9 mouse cellular contexts compared by ENCODE assay signal in genomic region chr7:30908992-30909431, GRCm38 (mm10). TPM values are rescaled to one million over a fixed set of nuclear protein-coding genes. Genes with fewer than 3 reads are reported as not detected.
A peak's percentile ranks its signal among the peaks of the same experiment; 100 is the strongest.
DNase-seq lines count a peak whose midpoint lies in the region; ATAC-seq and TF ChIP-seq lines count a peak whose summit lies in the region.
"Had no signal": no experiment of that assay in that cellular context is flagged by ENCODE, and none has a peak within 500 bp of the region (broad histone marks: within the 10 kb centered on the region; RNA-seq: fewer than 3 reads in every experiment).

No protein-coding gene starts in this region.

- H3K4me1 ChIP-seq in lung, postnatal 0 days (ENCODE audit: insufficient read depth, low read depth, low read length) = no peaks in the 10 kb centered on the region
- peaks cover 13% of the 10 kb centered on the region for H3K4me1 ChIP-seq in liver, embryonic 15.5 days (replicated peaks)
- no peaks in the 10 kb centered on the region; the same call in 1 of the 2 replicates for H3K4me1 ChIP-seq in stomach, embryonic 16.5 days (ENCODE audit: control insufficient read depth, insufficient read depth, low read length)

- no peak for TF ChIP-seq EP300 in lung, postnatal 0 days (IDR thresholded peaks at IDR 0.05)

- H3K4me2 ChIP-seq in lung, postnatal 0 days (replicated peaks; ENCODE audit: low read depth, low read length) = peak overlapping the region; percentile 52
- peak overlapping the region; percentile 51 for H3K4me2 ChIP-seq in liver, embryonic 15.5 days
- peak overlapping the region; percentile 54 for H3K4me2 ChIP-seq in stomach, embryonic 16.5 days (ENCODE audit: low read depth, low read length)

- ATAC-seq in lung, postnatal 0 days = no peak; the same call in 1 of the 2 replicates
- ATAC-seq in granulocyte monocyte progenitor cell, adult 5-6 weeks (replicated peaks; ENCODE audit: poor library complexity, severe bottlenecking) = peak; percentile 13
- ATAC-seq in liver, embryonic 15.5 days (ENCODE audit: insufficient read depth) = no peak
- peak; percentile 12; the same call in 1 of the 2 replicates for ATAC-seq in stomach, embryonic 16.5 days (ENCODE audit: insufficient read depth, low FRiP score)

- H3K36me3 ChIP-seq in lung, postnatal 0 days (ENCODE audit: insufficient read depth, low read length) = no peaks in the 10 kb centered on the region
- H3K36me3 ChIP-seq in liver, embryonic 15.5 days (replicated peaks) = no peaks in the 10 kb centered on the region
- H3K36me3 ChIP-seq in stomach, embryonic 16.5 days (ENCODE audit: control insufficient read depth, insufficient read depth, low read length) = no peaks in the 10 kb centered on the region

- no peak overlapping the region for H3K9ac ChIP-seq in lung, postnatal 0 days (replicated peaks; ENCODE audit: low read depth)
- no peak overlapping the region for H3K9ac ChIP-seq in liver, embryonic 15.5 days
- peak overlapping the region; percentile 36; the same call in 1 of the 2 replicates for H3K9ac ChIP-seq in stomach, embryonic 16.5 days (ENCODE audit: low read length)

- DNase-seq in lung, postnatal 0 days (ENCODE audit: low spot score) = no peak
- no peak for DNase-seq in lung, postnatal 25 days (ENCODE audit: low spot score)
- no peak for DNase-seq in layer of hippocampus, postnatal 25 days (ENCODE audit: extremely low spot score in 1 of 2, low spot score in 1 of 2)
- DNase-seq in left cerebral cortex, adult 8-10 months (ENCODE audit: low spot score in 2 of 2) = no peak
- DNase-seq in spleen, postnatal 36 days (ENCODE audit: low spot score in 2 of 2) = no peak

- H3K27ac ChIP-seq in lung, postnatal 0 days (ENCODE audit: low read length) = no peak overlapping the region
- no peak overlapping the region for H3K27ac ChIP-seq in liver, embryonic 15.5 days (replicated peaks)
- H3K27ac ChIP-seq in stomach, embryonic 16.5 days (ENCODE audit: low read length) = no peak overlapping the region

- H3K27me3 ChIP-seq in lung, postnatal 0 days (replicated peaks; ENCODE audit: insufficient read depth, low read length) = no peaks in the 10 kb centered on the region
- H3K27me3 ChIP-seq in liver, embryonic 15.5 days = peaks cover 13% of the 10 kb centered on the region
- no peaks in the 10 kb centered on the region for H3K27me3 ChIP-seq in stomach, embryonic 16.5 days (ENCODE audit: control insufficient read depth, insufficient read depth, low read length)

- H3K4me3 ChIP-seq in lung, postnatal 0 days (ENCODE audit: low read depth, low read length) = peak overlapping the region; percentile 17; the same call in 1 of the 2 replicates
- H3K4me3 ChIP-seq in liver, embryonic 15.5 days (replicated peaks) = 0 out of 2 replicates have a peak overlapping the region, but pooled peaks have one; percentile 8
- H3K4me3 ChIP-seq in stomach, embryonic 16.5 days (replicated peaks; ENCODE audit: low read length) = peak overlapping the region; percentile 27

- H3K9me3 ChIP-seq in lung, postnatal 0 days (ENCODE audit: low read length) = no peaks in the 10 kb centered on the region
- no peaks in the 10 kb centered on the region for H3K9me3 ChIP-seq in liver, embryonic 15.5 days (replicated peaks)
- H3K9me3 ChIP-seq in stomach, embryonic 16.5 days (replicated peaks; ENCODE audit: control insufficient read depth, low read length) = no peaks in the 10 kb centered on the region

- no peak for TF ChIP-seq CTCF in lung, postnatal 0 days (IDR thresholded peaks at IDR 0.05)

- 20% methylated on average over 17 of the region's 17 CpGs for WGBS in lung, postnatal 0 days
- 21% methylated on average over 17 of the region's 17 CpGs for WGBS in liver, embryonic 15.5 days (ENCODE audit: insufficient replicate concordance)
- 20% methylated on average over 17 of the region's 17 CpGs for WGBS in stomach, embryonic 16.5 days

RNA-seq across cellular contexts. Expression of gene Mag, which starts 5.7 kb away (rescaled TPM):
- polyA plus RNA-seq in lung, postnatal 0 days (2015; fragmentation: Nextera tagmentation; extraction: Ambion mirVana) = 1.2 and 1.8 TPM in 2 replicates
- 0.81 TPM in 1 of 2 replicates, not detected in the other for total RNA-seq in granulocyte monocyte progenitor cell, adult 5-6 weeks (2014; fragmentation: Nextera tagmentation)
- total RNA-seq in granulocyte monocyte progenitor cell, adult 5-6 weeks (2017) = 0.46 TPM in 1 of 2 replicates, not detected in the other
- polyA plus RNA-seq in liver, embryonic 15.5 days (2015; fragmentation: Nextera tagmentation; extraction: Ambion mirVana) = 0.32 and 0.39 TPM in 2 replicates
- 0.35 and 0.45 TPM in 2 replicates for polyA plus RNA-seq in stomach, embryonic 16.5 days (2015; fragmentation: Nextera tagmentation; extraction: Ambion mirVana)
- 100 to 1,000 TPM; 319 to 342 TPM for total RNA-seq in layer of hippocampus, postnatal 25 days (2021)
- 100 to 1,000 TPM; 200 to 254 (median 210) TPM for total RNA-seq in left cerebral cortex, adult 8-10 months (2022)

RNA-seq across cellular contexts. Expression of gene Hamp2, which starts 15.5 kb away (rescaled TPM):
- not detected in 2 replicates for polyA plus RNA-seq in lung, postnatal 0 days (2015; fragmentation: Nextera tagmentation; extraction: Ambion mirVana)
- total RNA-seq in granulocyte monocyte progenitor cell, adult 5-6 weeks (2014; fragmentation: Nextera tagmentation) = not detected in 2 replicates
- not detected in 2 replicates for total RNA-seq in granulocyte monocyte progenitor cell, adult 5-6 weeks (2017)
- polyA plus RNA-seq in liver, embryonic 15.5 days (2015; fragmentation: Nextera tagmentation; extraction: Ambion mirVana) = not detected in 2 replicates
- polyA plus RNA-seq in stomach, embryonic 16.5 days (2015; fragmentation: Nextera tagmentation; extraction: Ambion mirVana) = not detected in 2 replicates
- total RNA-seq in layer of hippocampus, postnatal 25 days (2021) = not detected
- not detected for total RNA-seq in left cerebral cortex, adult 8-10 months (2022)
- total RNA-seq: left cerebral cortex, postnatal 14 days had no signal

RNA-seq across cellular contexts. Expression of gene Cd22, which starts 28.9 kb away (rescaled TPM):
- polyA plus RNA-seq in lung, postnatal 0 days (2015; fragmentation: Nextera tagmentation; extraction: Ambion mirVana) = 0.35 and 0.79 TPM in 2 replicates
- total RNA-seq in granulocyte monocyte progenitor cell, adult 5-6 weeks (2014; fragmentation: Nextera tagmentation) = not detected in 2 replicates
- total RNA-seq in granulocyte monocyte progenitor cell, adult 5-6 weeks (2017) = not detected in 2 replicates
- 0.81 and 0.86 TPM in 2 replicates for polyA plus RNA-seq in liver, embryonic 15.5 days (2015; fragmentation: Nextera tagmentation; extraction: Ambion mirVana)
- 0.08 and 0.29 TPM in 2 replicates for polyA plus RNA-seq in stomach, embryonic 16.5 days (2015; fragmentation: Nextera tagmentation; extraction: Ambion mirVana)
- total RNA-seq in layer of hippocampus, postnatal 25 days (2021) = not detected
- total RNA-seq in left cerebral cortex, adult 8-10 months (2022) = 1 to 10 TPM in 1 of 4 experiments, under 1 TPM in 2, not detected in 1; 0.24 to 1.8 (median 0.37) TPM
- total RNA-seq: left cerebral cortex, postnatal 14 days had no signal

RNA-seq across cellular contexts. Expression of gene Hamp, which starts 34.8 kb away (rescaled TPM):
- not detected in 2 replicates for polyA plus RNA-seq in lung, postnatal 0 days (2015; fragmentation: Nextera tagmentation; extraction: Ambion mirVana)
- total RNA-seq in granulocyte monocyte progenitor cell, adult 5-6 weeks (2014; fragmentation: Nextera tagmentation) = not detected in 2 replicates
- not detected in 2 replicates for total RNA-seq in granulocyte monocyte progenitor cell, adult 5-6 weeks (2017)
- 22.2 and 25.5 TPM in 2 replicates for polyA plus RNA-seq in liver, embryonic 15.5 days (2015; fragmentation: Nextera tagmentation; extraction: Ambion mirVana)
- polyA plus RNA-seq in stomach, embryonic 16.5 days (2015; fragmentation: Nextera tagmentation; extraction: Ambion mirVana) = 0.90 and 1.1 TPM in 2 replicates
- not detected for total RNA-seq in layer of hippocampus, postnatal 25 days (2021)
- total RNA-seq in left cerebral cortex, adult 8-10 months (2022) = 1 to 10 TPM in 1 of 4 experiments, not detected in 3; 1.1 TPM
- total RNA-seq: left cerebral cortex, postnatal 14 days had no signal

RNA-seq across cellular contexts. Expression of gene Usf2, which starts 47.6 kb away (rescaled TPM):
- polyA plus RNA-seq in lung, postnatal 0 days (2015; fragmentation: Nextera tagmentation; extraction: Ambion mirVana) = 19.6 and 21.1 TPM in 2 replicates
- 87.7 and 105 TPM in 2 replicates for total RNA-seq in granulocyte monocyte progenitor cell, adult 5-6 weeks (2014; fragmentation: Nextera tagmentation)
- total RNA-seq in granulocyte monocyte progenitor cell, adult 5-6 weeks (2017) = 103 and 128 TPM in 2 replicates
- 12.4 TPM in 2 replicates for polyA plus RNA-seq in liver, embryonic 15.5 days (2015; fragmentation: Nextera tagmentation; extraction: Ambion mirVana)
- polyA plus RNA-seq in stomach, embryonic 16.5 days (2015; fragmentation: Nextera tagmentation; extraction: Ambion mirVana) = 12.8 and 16.0 TPM in 2 replicates
- total RNA-seq in layer of hippocampus, postnatal 25 days (2021) = 100 to 1,000 TPM; 124 to 126 TPM
- total RNA-seq in left cerebral cortex, adult 8-10 months (2022) = 100 to 1,000 TPM; 114 to 125 (median 120) TPM

Comparison
In these comparisons a context has a peak if more than half of its experiments do, and no peak if none do; other contexts are left out.
1. ATAC-seq: peak in granulocyte monocyte progenitor cell, adult 5-6 weeks (single experiment) and stomach, embryonic 16.5 days (single experiment); none in lung, postnatal 0 days (single experiment) and liver, embryonic 15.5 days (single experiment).
2. RNA of gene Mag, which starts 5.7 kb away (total RNA-seq): 319 to 342 TPM in layer of hippocampus, postnatal 25 days and 200 to 254 TPM in left cerebral cortex, adult 8-10 months; 0.46 to 0.81 TPM in granulocyte monocyte progenitor cell, adult 5-6 weeks; every median in the first group is over 100 times any median in the second.
3. Peak in every context shown above with its lines, with median percentiles within 50 percentile points of each other: H3K4me2 ChIP-seq and H3K4me3 ChIP-seq.